Mouse (Mus musculus): Measurements from ENCODE around the gene Crebbp.
A peak's percentile ranks its signal among the peaks of the same experiment; 100 is the strongest.
"Not testable (repeated sequence)": the region's sequence is repeated elsewhere in the genome, so short reads cannot be mapped to it uniquely, and the experiment has no call there.

The Crebbp gene

GRCm38 (mm10) chr16:4160246-4160897, 53.4 kb downstream of the Crebbp start:
- peak; percentile 95 for DNase-seq (ENCODE audit: low read depth, low spot score)

DNA sequence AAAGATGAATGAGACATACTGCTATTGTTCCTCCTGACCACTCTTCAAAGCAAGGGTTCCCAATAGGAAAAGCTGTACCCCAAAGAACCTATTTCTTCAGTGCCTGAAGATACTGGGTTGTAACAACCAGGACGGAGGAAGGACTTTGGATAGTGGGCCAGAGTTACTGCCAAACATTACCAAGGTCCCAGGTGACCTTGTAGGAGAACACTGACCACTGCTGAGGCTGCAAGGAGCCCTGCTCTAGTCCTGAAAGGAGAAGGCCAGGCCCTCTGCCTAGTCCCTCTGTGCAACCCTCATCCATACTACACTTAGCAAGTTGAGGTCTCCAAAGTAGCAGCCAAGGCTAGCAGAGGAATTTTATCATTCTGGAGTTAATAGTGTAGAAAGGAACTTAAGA, 60.7 kb downstream of the Crebbp start:
- no peak for DNase-seq (ENCODE audit: low read depth, low spot score)

- peak; percentile 16 for DNase-seq (ENCODE audit: low read depth, low spot score)
These were observed 75.3 kb downstream of the Crebbp start for GRCm38 (mm10) chr16:4138541-4138940.

GRCm38 (mm10) chr16:4133754-4134153, 80.0 kb downstream of the Crebbp start:
- no peak for DNase-seq (ENCODE audit: low read depth, low spot score)

- DNase-seq (ENCODE audit: low read depth, low spot score), result no peak
These were observed 84.9 kb downstream of the Crebbp start for GRCm38 (mm10) chr16:4128894-4129293.

DNA sequence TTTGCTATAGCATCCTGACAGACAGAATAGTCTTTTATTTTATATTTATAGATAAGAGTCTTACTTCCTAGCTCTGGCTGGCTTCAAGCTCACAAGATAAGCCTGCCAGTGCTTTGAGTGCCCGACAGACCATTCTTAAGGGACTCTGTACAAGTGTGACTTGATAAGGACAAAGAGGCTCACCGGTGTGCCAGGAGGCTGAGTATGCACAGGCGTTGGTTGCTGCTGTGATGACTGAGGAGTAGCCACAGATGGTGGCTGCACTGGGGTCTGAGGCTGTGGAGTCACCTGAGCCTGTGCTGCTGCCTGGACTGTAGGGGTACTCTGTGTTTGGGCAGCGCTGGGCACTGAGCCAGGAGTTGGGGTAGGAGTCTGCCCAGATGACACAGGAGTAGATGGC, 96.7 kb downstream of the Crebbp start:
- no peak for DNase-seq (ENCODE audit: low read depth, low spot score)

GRCm38 (mm10) chr16:4100374-4100773, 113.4 kb downstream of the Crebbp start:
- DNase-seq (ENCODE audit: low read depth, low spot score), result no peak

- DNase-seq (ENCODE audit: low read depth, low spot score), result peak; percentile 79
These were observed 116.3 kb downstream of the Crebbp start for GRCm38 (mm10) chr16:4097521-4097920.

DNA sequence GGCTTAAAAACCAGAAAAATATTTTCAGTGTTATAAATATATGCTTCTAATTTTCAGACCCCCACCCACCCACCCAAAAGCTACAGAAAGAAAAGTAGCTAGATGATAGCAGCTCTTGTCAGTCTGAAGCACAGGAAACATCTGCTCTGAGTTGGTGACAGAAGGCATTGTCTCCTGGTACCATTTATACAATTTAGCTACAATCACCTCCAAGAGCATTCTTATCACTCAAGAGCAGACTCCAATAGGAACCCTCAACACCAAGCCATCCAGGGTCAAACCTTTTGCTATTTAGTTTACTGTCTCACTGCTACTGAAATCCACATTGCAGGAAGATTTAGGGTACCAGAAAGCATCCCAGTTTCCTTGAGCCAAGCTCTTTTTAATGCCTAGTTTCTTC, 116.9 kb downstream of the Crebbp start:
- no peak for DNase-seq (ENCODE audit: low read depth, low spot score)

DNA sequence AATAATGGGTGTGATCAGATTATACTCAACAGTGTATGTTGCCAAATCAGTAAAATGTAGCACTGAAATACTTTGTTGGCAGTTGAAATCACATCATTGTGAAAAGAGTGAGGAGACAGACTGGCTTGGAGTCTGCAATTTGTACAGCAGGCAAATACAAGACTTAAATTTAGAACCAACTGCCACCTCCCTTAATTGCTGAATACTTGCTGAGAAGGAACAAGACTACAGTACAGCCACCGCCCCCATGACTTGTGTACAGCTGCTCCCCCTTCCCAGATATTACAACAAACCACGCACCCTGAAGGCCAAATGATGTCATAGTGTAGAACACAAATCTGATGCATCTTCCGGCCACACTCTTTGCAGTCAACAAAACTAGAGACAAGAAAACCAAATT, 117.7 kb downstream of the Crebbp start:
- DNase-seq (ENCODE audit: low read depth, low spot score), result peak; percentile 71

GRCm38 (mm10) chr16:4087214-4087913, 126.4 kb downstream of the Crebbp start:
- no peak for DNase-seq (ENCODE audit: low read depth, low spot score)

- no peak for DNase-seq (ENCODE audit: low read depth, low spot score)
These were observed 127.9 kb downstream of the Crebbp start for GRCm38 (mm10) chr16:4085851-4086387.

DNA sequence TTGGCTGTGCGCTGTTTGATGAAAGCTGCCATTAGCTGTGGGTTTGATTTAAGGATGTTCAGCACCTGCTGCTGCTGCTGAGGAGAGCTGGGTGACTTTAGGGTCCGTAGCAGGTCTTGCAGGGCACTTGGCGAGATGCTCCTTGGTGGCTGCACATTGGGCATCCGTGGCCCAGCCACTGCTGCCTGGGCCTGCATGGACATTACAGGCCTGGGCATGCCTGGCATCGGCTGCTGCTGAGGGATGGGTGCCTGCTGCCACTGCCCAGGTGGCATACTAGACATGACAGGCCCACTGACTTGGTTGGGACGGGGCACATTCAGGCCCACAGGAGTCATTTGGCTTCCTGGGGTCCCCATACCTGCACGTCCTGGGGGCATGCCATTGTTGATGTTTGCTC, 128.7 kb downstream of the Crebbp start:
- no peak for DNase-seq (ENCODE audit: low read depth, low spot score)

DNA sequence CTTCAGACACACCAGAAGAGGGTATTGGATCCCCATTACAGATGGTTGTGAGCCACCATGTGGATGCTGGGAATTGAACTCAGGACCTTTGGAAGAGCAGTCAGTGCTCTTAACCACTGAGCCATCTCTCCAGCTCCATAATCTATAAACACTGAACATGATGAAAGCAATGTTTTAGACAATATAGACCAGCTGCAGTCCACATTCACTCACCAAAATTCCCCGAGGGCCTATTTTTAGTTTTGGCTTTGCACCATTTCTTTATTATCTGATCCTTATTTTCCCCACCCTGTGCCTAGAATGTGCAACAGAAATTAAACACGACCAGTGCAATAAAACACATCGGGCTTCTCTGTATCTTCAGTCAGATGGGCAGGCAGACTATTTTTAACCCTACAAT, 133.4 kb downstream of the Crebbp start:
- not testable (repeated sequence) for DNase-seq (ENCODE audit: low read depth, low spot score)

DNA sequence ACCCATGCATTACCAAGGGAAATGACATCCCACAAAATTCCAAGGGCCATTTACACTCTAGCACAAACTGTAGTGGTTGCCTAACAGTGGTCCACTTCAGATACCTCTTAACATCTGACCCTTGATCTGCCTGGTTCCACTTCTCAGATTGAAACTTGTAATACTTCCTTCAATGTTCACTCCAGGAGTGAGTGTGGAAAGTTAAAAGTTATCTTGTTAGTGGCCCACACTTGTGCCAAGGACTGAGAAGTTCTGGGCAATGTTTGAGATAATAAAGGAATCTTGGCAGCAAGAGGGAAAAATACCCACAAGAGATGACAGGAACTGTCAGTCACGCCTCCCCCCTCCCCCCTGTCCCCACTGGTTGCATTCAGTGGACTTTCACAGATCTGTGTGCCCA, 134.1 kb downstream of the Crebbp start:
- no peak for DNase-seq (ENCODE audit: low read depth, low spot score)

DNA sequence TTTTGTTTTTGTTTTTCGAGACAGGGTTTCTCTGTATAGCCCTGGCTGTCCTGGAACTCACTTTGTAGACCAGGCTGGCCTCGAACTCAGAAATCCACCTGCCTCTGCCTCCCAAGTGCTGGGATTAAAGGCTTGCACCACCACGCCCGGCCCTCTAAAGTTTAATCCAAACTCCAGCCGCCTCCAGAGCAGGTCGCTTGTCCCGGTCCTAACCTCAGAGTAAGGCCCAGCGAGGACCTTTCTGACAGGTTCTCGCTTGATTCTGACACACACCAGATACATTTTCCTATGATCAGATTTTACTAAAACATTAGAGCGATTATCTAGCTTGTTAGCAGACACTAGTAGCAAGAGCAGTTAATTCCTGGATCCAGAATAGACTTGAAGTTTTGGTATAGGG, 135.5 kb downstream of the Crebbp start:
- not testable (repeated sequence) for DNase-seq (ENCODE audit: low read depth, low spot score)

DNA sequence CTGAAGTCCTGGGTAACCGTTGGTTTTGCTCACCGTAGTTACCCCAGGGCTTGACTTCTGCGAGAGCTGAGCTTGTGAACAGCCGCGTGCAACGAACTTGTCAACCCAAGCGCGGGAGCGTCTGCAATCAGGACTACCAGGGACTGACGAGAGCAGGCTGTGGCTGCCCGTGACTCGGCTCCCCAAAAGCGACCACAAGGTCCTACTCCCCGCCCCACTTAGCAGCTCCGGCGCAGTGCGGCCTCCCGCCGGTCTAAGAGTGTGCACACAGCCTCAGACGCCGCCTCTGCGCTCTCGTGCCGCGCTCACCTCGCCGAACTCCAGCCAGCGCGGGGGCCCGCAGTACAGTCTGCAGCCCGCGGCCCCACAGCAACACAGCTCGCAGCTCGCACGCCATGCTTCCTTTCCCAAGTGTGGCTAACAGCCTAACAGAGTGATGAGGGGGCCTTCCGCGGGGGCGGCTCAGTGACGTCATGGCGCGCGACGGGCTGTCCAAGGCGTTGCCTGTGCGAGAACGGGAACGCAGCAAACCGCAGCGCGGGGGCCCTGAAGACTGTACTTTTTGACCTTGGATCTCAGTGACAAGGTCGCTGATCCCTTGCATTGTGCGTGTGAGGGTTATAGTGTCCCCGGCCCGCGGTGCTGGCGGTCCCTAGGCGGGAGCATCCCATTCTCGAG, 136.3 kb downstream of the Crebbp start, which contains the start of gene Trap1:
Trap1 (minus strand) TSS at position 444 of the 678 bp plus-strand sequence.
- peak; percentile 95 for DNase-seq (ENCODE audit: low read depth, low spot score)

DNA sequence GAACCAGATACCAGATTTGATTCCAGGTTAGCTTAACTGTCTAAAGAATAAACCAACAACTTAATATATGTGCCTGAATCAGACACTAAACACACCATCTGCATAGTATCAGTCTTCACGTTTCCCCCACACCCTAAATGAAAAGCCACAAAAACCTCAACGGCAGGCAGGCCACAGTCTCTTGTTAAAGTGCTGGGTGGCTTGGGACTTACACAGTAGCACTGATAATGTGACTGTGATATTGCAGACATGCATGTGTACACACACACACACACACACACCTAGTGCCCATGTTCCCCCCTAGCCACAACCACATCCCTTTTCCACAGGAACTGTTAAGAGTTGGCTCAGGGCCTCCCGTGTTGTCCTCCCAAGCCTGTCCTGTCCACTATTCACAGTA, 139.0 kb downstream of the Crebbp start:
- DNase-seq (ENCODE audit: low read depth, low spot score), result no peak

GRCm38 (mm10) chr16:4074297-4074696, 139.5 kb downstream of the Crebbp start:
- DNase-seq (ENCODE audit: low read depth, low spot score), result no peak

- DNase-seq (ENCODE audit: low read depth, low spot score), result peak; percentile 52
These were observed 145.2 kb downstream of the Crebbp start for GRCm38 (mm10) chr16:4068588-4068987.

- DNase-seq (ENCODE audit: low read depth, low spot score), result no peak
These were observed 148.9 kb downstream of the Crebbp start for GRCm38 (mm10) chr16:4064945-4065344.

DNA sequence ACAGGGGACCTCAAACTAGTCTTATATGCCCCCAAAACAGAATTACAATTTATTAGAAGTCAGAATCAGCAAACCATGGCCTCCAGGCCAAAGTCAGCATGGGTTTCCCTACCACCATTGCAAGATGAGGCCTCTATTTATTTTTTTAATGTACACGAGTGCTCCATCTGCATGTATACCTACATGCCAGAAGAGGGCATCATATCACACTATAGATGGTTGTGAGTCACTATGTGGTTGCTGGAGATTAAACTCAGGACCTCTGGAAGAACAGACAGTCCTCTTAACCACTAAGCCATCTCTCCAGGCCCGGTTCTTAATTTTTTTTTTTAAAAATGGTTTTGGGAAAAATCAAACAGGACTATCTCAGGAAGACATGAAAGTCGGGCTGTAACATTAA, 160.0 kb downstream of the Crebbp start:
- DNase-seq (ENCODE audit: low read depth, low spot score), result no peak
